Mouse (Mus musculus): ENCODE results near the gene Eif4g3. TPM values are rescaled to one million over a fixed set of nuclear protein-coding genes. Genes with fewer than 3 reads are reported as not detected.

The Eif4g3 gene
- polyA plus RNA-seq, 1 experiment from 2014 or later: 35.4 TPM

- no peak overlapping the region for H3K9ac ChIP-seq (ENCODE audit: low read depth, low read length)
- peaks cover 29% of the 10 kb centered on the region for H3K36me3 ChIP-seq (ENCODE audit: control insufficient read depth, insufficient read depth, low read length)
- H3K9me3 ChIP-seq (ENCODE audit: control insufficient read depth, low read length): no peaks in the 10 kb centered on the region
- WGBS: 63% methylated on average over 4 of the region's 4 CpGs
- H3K4me1 ChIP-seq (ENCODE audit: control insufficient read depth, insufficient read depth, low read length): no peaks in the 10 kb centered on the region
- no peaks in the 10 kb centered on the region for H3K27me3 ChIP-seq (replicated peaks; ENCODE audit: control insufficient read depth, insufficient read depth, low read length)
- no peak overlapping the region for H3K4me2 ChIP-seq (ENCODE audit: low read depth, low read length)
- DNase-seq (ENCODE audit: low spot score) (no peak), ATAC-seq (ENCODE audit: low read depth) (no peak)
- no peak overlapping the region for H3K27ac ChIP-seq (replicated peaks; ENCODE audit: low read depth, low read length)
- H3K4me3 ChIP-seq (ENCODE audit: low read depth, low read length): no peak overlapping the region
These were observed 144.5 kb downstream of the Eif4g3 start for GRCm38 (mm10) chr4:138137336-138137735.

- DNase-seq (ENCODE audit: low spot score) (no peak), ATAC-seq (ENCODE audit: low read depth) (no peak)
- peaks cover 25% of the 10 kb centered on the region for H3K36me3 ChIP-seq (ENCODE audit: control insufficient read depth, insufficient read depth, low read length)
- H3K4me2 ChIP-seq (ENCODE audit: low read depth, low read length): no peak overlapping the region
- WGBS: 82% methylated on average over 17 of the region's 17 CpGs
- H3K4me1 ChIP-seq (ENCODE audit: control insufficient read depth, insufficient read depth, low read length): no peaks in the 10 kb centered on the region
- H3K9me3 ChIP-seq (ENCODE audit: control insufficient read depth, low read length): no peaks in the 10 kb centered on the region
- H3K27ac ChIP-seq (replicated peaks; ENCODE audit: low read depth, low read length): no peak overlapping the region
- no peak overlapping the region for H3K4me3 ChIP-seq (ENCODE audit: low read depth, low read length)
- no peaks in the 10 kb centered on the region for H3K27me3 ChIP-seq (replicated peaks; ENCODE audit: control insufficient read depth, insufficient read depth, low read length)
- H3K9ac ChIP-seq (ENCODE audit: low read depth, low read length): 0 out of 2 replicates have a peak overlapping the region, but pooled peaks have one; percentile 14
These were observed 145.0 kb downstream of the Eif4g3 start for GRCm38 (mm10) chr4:138137804-138138203.

- Histone ChIP-seq H3K4me2 (ENCODE audit: low read depth, low read length) (no peak overlapping the region), H3K4me3 (ENCODE audit: low read depth, low read length) (no peak overlapping the region), H3K9me3 (ENCODE audit: control insufficient read depth, low read length) (no peaks in the 10 kb centered on the region), H3K9ac (ENCODE audit: low read depth, low read length) (0 out of 2 replicates have a peak overlapping the region, but pooled peaks have one; percentile 14), H3K4me1 (ENCODE audit: control insufficient read depth, insufficient read depth, low read length) (no peaks in the 10 kb centered on the region), H3K27me3 (replicated peaks; ENCODE audit: control insufficient read depth, insufficient read depth, low read length) (no peaks in the 10 kb centered on the region), H3K27ac (replicated peaks; ENCODE audit: low read depth, low read length) (no peak overlapping the region), H3K36me3 (ENCODE audit: control insufficient read depth, insufficient read depth, low read length) (peaks cover 21% of the 10 kb centered on the region)
- ATAC-seq (ENCODE audit: low read depth): 0 out of 2 replicates have a peak, but pooled peaks have one; percentile 26
- WGBS: 80% methylated on average over 7 of the region's 7 CpGs
- no peak for DNase-seq (ENCODE audit: low spot score)
These were observed 145.4 kb downstream of the Eif4g3 start for GRCm38 (mm10) chr4:138138219-138138618.

GRCm38 (mm10) chr4:138141358-138141757 lies 148.5 kb downstream of the Eif4g3 start:
- H3K9ac ChIP-seq (ENCODE audit: low read depth, low read length): no peak overlapping the region
- peak overlapping the region; percentile 70 for H3K27ac ChIP-seq (replicated peaks; ENCODE audit: low read depth, low read length)
- H3K27me3 ChIP-seq (replicated peaks; ENCODE audit: control insufficient read depth, insufficient read depth, low read length): no peaks in the 10 kb centered on the region
- peaks cover 8% of the 10 kb centered on the region; the same call in 1 of the 2 replicates for H3K36me3 ChIP-seq (ENCODE audit: control insufficient read depth, insufficient read depth, low read length)
- no peaks in the 10 kb centered on the region for H3K4me1 ChIP-seq (ENCODE audit: control insufficient read depth, insufficient read depth, low read length)
- ATAC-seq (ENCODE audit: low read depth): 0 out of 2 replicates have a peak, but pooled peaks have one; percentile 41
- H3K9me3 ChIP-seq (ENCODE audit: control insufficient read depth, low read length): no peaks in the 10 kb centered on the region
- no peak overlapping the region for H3K4me2 ChIP-seq (ENCODE audit: low read depth, low read length)
- peak; percentile 47 for DNase-seq (ENCODE audit: low spot score)
- WGBS: 59% methylated on average over 7 of the region's 7 CpGs
- H3K4me3 ChIP-seq (ENCODE audit: low read depth, low read length): no peak overlapping the region

GRCm38 (mm10) chr4:138147176-138147575 lies 154.4 kb downstream of the Eif4g3 start:
- no peaks in the 10 kb centered on the region for H3K9me3 ChIP-seq (ENCODE audit: control insufficient read depth, low read length)
- H3K36me3 ChIP-seq (ENCODE audit: control insufficient read depth, insufficient read depth, low read length): peaks cover 32% of the 10 kb centered on the region; the same call in 1 of the 2 replicates
- WGBS: 90% methylated on average over 8 of the region's 8 CpGs
- DNase-seq (ENCODE audit: low spot score) (no peak), ATAC-seq (ENCODE audit: low read depth) (no peak)
- H3K27ac ChIP-seq (replicated peaks; ENCODE audit: low read depth, low read length): no peak overlapping the region
- H3K9ac ChIP-seq (ENCODE audit: low read depth, low read length): no peak overlapping the region
- no peaks in the 10 kb centered on the region for H3K4me1 ChIP-seq (ENCODE audit: control insufficient read depth, insufficient read depth, low read length)
- H3K4me3 ChIP-seq (ENCODE audit: low read depth, low read length): no peak overlapping the region
- H3K4me2 ChIP-seq (ENCODE audit: low read depth, low read length): no peak overlapping the region
- no peaks in the 10 kb centered on the region for H3K27me3 ChIP-seq (replicated peaks; ENCODE audit: control insufficient read depth, insufficient read depth, low read length)

DNA sequence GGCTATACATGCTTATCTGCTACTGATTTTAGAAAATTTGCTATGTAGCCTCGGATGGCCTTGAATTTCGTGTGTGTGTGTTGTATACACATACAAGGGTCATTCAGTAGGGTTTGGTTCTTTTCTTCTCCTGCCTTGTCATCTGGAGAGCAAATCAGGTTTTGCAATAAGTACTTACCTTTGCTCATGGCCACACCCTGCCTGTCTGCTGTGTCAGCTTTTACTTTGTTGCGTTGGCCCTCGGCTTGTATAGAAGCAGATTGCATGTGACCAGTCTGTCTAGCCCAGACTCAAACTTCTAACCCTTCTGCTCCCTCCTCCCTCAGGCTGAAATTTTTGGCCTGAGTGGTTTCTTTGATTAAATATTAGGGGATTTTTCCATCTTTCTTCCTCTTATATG lies 157.2 kb downstream of the Eif4g3 start:
- no peak overlapping the region for H3K4me2 ChIP-seq (ENCODE audit: low read depth, low read length)
- 80% methylated on average over 4 of the region's 4 CpGs for WGBS
- ATAC-seq (ENCODE audit: low read depth): no peak
- H3K27ac ChIP-seq (replicated peaks; ENCODE audit: low read depth, low read length): no peak overlapping the region
- no peaks in the 10 kb centered on the region for H3K27me3 ChIP-seq (replicated peaks; ENCODE audit: control insufficient read depth, insufficient read depth, low read length)
- H3K4me1 ChIP-seq (ENCODE audit: control insufficient read depth, insufficient read depth, low read length): no peaks in the 10 kb centered on the region
- H3K4me3 ChIP-seq (ENCODE audit: low read depth, low read length): no peak overlapping the region
- peaks cover 59% of the 10 kb centered on the region for H3K36me3 ChIP-seq (ENCODE audit: control insufficient read depth, insufficient read depth, low read length)
- H3K9ac ChIP-seq (ENCODE audit: low read depth, low read length): no peak overlapping the region
- no peak for DNase-seq (ENCODE audit: low spot score)
- H3K9me3 ChIP-seq (ENCODE audit: control insufficient read depth, low read length): no peaks in the 10 kb centered on the region

DNA sequence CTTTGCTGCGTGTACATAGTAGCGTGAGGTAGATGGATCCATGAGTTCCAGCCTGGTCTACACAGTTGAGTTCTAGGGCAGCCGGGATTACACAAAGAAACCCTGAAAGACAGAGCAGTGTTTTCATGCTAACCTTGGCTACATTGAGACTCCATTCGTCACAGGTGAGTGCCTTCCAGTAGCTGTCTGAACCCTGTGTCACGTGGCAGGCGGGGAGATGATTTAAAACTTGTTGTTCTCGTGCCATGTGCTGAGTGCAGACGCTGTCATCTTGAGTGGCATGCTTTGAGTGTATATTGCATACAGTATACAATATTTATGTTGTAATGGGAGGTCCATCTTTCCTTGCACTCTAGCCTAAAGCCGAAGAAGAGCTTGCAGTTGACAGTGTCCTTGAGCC lies 158.4 kb downstream of the Eif4g3 start:
- ATAC-seq (ENCODE audit: low read depth): no peak
- H3K9ac ChIP-seq (ENCODE audit: low read depth, low read length): no peak overlapping the region
- no peak for DNase-seq (ENCODE audit: low spot score)
- peaks cover 66% of the 10 kb centered on the region for H3K36me3 ChIP-seq (ENCODE audit: control insufficient read depth, insufficient read depth, low read length)
- H3K9me3 ChIP-seq (ENCODE audit: control insufficient read depth, low read length): no peaks in the 10 kb centered on the region
- whole genome bisulfite sequencing: 93% methylated on average over 9 of the region's 9 CpGs
- no peaks in the 10 kb centered on the region for H3K4me1 ChIP-seq (ENCODE audit: control insufficient read depth, insufficient read depth, low read length)
- no peak overlapping the region for H3K27ac ChIP-seq (replicated peaks; ENCODE audit: low read depth, low read length)
- H3K4me3 ChIP-seq (ENCODE audit: low read depth, low read length): no peak overlapping the region
- H3K4me2 ChIP-seq (ENCODE audit: low read depth, low read length): no peak overlapping the region
- no peaks in the 10 kb centered on the region for H3K27me3 ChIP-seq (replicated peaks; ENCODE audit: control insufficient read depth, insufficient read depth, low read length)

DNA sequence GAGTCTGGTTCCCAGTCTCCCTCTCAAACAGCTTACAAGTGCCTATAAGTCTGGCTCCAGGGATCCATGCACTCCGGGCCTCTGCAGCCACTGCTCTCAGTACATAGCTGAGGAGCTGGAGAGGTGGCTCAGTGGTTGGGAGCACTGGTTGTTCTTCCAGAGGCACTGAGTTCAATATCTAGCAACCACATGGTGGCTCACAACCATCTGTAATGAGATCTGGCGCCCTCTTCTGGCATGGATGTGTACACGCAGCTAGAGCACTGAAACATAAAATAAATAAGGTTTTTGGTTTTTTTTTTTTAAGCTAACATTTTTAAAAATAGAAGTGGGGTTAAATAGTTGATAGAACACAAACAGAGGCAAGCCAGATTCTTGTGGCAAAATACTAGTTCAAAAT lies 161.2 kb downstream of the Eif4g3 start:
- 51% methylated on average over 3 of the region's 3 CpGs for WGBS
- no peaks in the 10 kb centered on the region for H3K27me3 ChIP-seq (replicated peaks; ENCODE audit: control insufficient read depth, insufficient read depth, low read length)
- no peak overlapping the region for H3K4me2 ChIP-seq (ENCODE audit: low read depth, low read length)
- H3K9me3 ChIP-seq (ENCODE audit: control insufficient read depth, low read length): no peaks in the 10 kb centered on the region
- no peak overlapping the region for H3K27ac ChIP-seq (replicated peaks; ENCODE audit: low read depth, low read length)
- DNase-seq (ENCODE audit: low spot score) (peak; percentile 18), ATAC-seq (ENCODE audit: low read depth) (no peak)
- no peak overlapping the region for H3K4me3 ChIP-seq (ENCODE audit: low read depth, low read length)
- no peaks in the 10 kb centered on the region for H3K4me1 ChIP-seq (ENCODE audit: control insufficient read depth, insufficient read depth, low read length)
- H3K36me3 ChIP-seq (ENCODE audit: control insufficient read depth, insufficient read depth, low read length): peaks cover 77% of the 10 kb centered on the region
- no peak overlapping the region for H3K9ac ChIP-seq (ENCODE audit: low read depth, low read length)

DNA sequence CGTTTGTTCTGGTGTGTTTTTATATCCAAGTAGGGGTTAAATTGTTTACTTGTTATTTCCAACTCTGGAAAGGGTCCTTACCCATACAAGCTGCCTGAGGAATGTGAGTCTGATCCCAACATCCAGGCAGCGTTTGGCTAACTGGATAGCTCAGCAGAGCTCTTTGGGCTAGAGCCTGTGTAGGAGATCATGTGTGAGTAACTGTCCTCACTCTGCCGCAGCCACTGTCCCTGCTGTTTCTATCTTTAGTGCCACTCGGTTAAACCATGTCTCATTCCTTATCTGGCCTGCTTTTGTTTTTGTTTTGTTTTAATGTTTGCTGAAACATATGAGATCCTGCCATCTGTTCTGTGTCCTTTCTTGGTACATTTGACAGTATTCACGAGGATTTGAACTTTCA lies 168.1 kb downstream of the Eif4g3 start:
- Histone ChIP-seq H3K4me3 (ENCODE audit: low read depth, low read length) (no peak overlapping the region), H3K27ac (replicated peaks; ENCODE audit: low read depth, low read length) (no peak overlapping the region), H3K9me3 (ENCODE audit: control insufficient read depth, low read length) (no peaks in the 10 kb centered on the region), H3K4me2 (ENCODE audit: low read depth, low read length) (no peak overlapping the region), H3K27me3 (replicated peaks; ENCODE audit: control insufficient read depth, insufficient read depth, low read length) (no peaks in the 10 kb centered on the region), H3K4me1 (ENCODE audit: control insufficient read depth, insufficient read depth, low read length) (no peaks in the 10 kb centered on the region), H3K36me3 (ENCODE audit: control insufficient read depth, insufficient read depth, low read length) (peaks cover 82% of the 10 kb centered on the region), H3K9ac (ENCODE audit: low read depth, low read length) (no peak overlapping the region)
- ATAC-seq (ENCODE audit: low read depth) (no peak), DNase-seq (ENCODE audit: low spot score) (no peak)
- 81% methylated on average over 5 of the region's 5 CpGs for WGBS
